Mouse (Mus musculus) myocyte (in vitro differentiated cells): ENCODE data around the gene Atox1. TPM values are rescaled to one million over a fixed set of nuclear protein-coding genes. Genes with fewer than 3 reads are reported as not detected.

Experiments used
- H3K27me3 ChIP-seq: one replicate; pipeline ENCODE4 v1.6.1; 2011; ENCODE audit not compliant: control insufficient read depth, insufficient read depth, insufficient read length
- H3K36me3 ChIP-seq: one replicate; pipeline ENCODE4 v1.6.1; 2011; ENCODE audit not compliant: control insufficient read depth, insufficient read depth
- H3K4me2 ChIP-seq: one replicate; pipeline ENCODE4 v1.6.1; 2011; ENCODE audit warnings: low read depth, control low read depth
- H3K4me3 ChIP-seq: one replicate; pipeline ENCODE4 v1.5.1; 2011; ENCODE audit warnings: mild to moderate bottlenecking, control low read depth, moderate library complexity
- H3K79me2 ChIP-seq: one replicate; pipeline ENCODE4 v1.6.1; 2011; ENCODE audit not compliant: control insufficient read depth, insufficient read depth
- H3ac ChIP-seq: one replicate; pipeline ENCODE4 v1.6.1; 2011; ENCODE audit not compliant: control insufficient read depth, insufficient read length
- CEBPB ChIP-seq: IDR thresholded peaks from 2 replicates; pipeline ENCODE4 v1.6.1; 2011; ENCODE audit warnings: mild to moderate bottlenecking, moderate library complexity; ENCODE audit not compliant: poor library complexity, insufficient read depth, severe bottlenecking
- E2F4 ChIP-seq: IDR thresholded peaks from one replicate; pipeline ENCODE4 v1.6.1; 2011; ENCODE audit warnings: mild to moderate bottlenecking, control low read depth, moderate library complexity; ENCODE audit not compliant: insufficient read depth
- MAX ChIP-seq: IDR thresholded peaks from one replicate; pipeline ENCODE4 v1.6.1; 2011; ENCODE audit warnings: low read depth, mild to moderate bottlenecking, control low read depth
- MYOD1 ChIP-seq, 3 experiments: IDR thresholded peaks; one replicate each; pipeline ENCODE4 v1.6.1; 2011; ENCODE audit warnings: control low read depth in 2 of 3, low read depth in 2 of 3, mild to moderate bottlenecking in 2 of 3, moderate library complexity in 1 of 3; ENCODE audit not compliant: insufficient read length in 2 of 3, control insufficient read depth in 1 of 3
- MYOG ChIP-seq, 3 experiments: IDR thresholded peaks; one replicate each; pipeline ENCODE4 v1.6.1; 2011; ENCODE audit warnings: control low read depth in 2 of 3, low read depth in 2 of 3, mild to moderate bottlenecking in 2 of 3; ENCODE audit not compliant: insufficient read length in 2 of 3, control insufficient read depth in 1 of 3, insufficient read depth in 1 of 3
- POLR2A ChIP-seq: IDR thresholded peaks from one replicate; pipeline ENCODE4 v1.6.1; 2011; ENCODE audit warnings: low read depth, mild to moderate bottlenecking, control low read depth, moderate library complexity; ENCODE audit not compliant: insufficient read length
- POLR2AphosphoS2 ChIP-seq: IDR thresholded peaks from one replicate; pipeline ENCODE4 v1.6.1; 2011; ENCODE audit warnings: low read depth, control low read depth; ENCODE audit not compliant: insufficient read length
- REST ChIP-seq: IDR thresholded peaks from one replicate; pipeline ENCODE4 v1.6.1; 2011; ENCODE audit warnings: mild to moderate bottlenecking, control low read depth, moderate library complexity; ENCODE audit not compliant: insufficient read depth, insufficient read length
- SRF ChIP-seq: IDR thresholded peaks from one replicate; pipeline ENCODE4 v1.6.1; 2011; ENCODE audit warnings: low read depth; ENCODE audit not compliant: control insufficient read depth, insufficient read length
- TCF12 ChIP-seq: IDR thresholded peaks from one replicate; pipeline ENCODE4 v1.6.1; 2011; ENCODE audit warnings: mild to moderate bottlenecking, control low read depth; ENCODE audit not compliant: poor library complexity, insufficient read depth, severe bottlenecking
- TCF3 ChIP-seq: IDR thresholded peaks from one replicate; pipeline ENCODE4 v1.6.1; 2011; ENCODE audit warnings: low read depth, control low read depth; ENCODE audit not compliant: insufficient read length
- USF1 ChIP-seq: IDR thresholded peaks from one replicate; pipeline ENCODE4 v1.6.1; 2011; ENCODE audit warnings: low read depth, mild to moderate bottlenecking, control low read depth, moderate library complexity
- polyA plus RNA-seq: library from polyadenylated mRNA; unstranded; fragments of >200 nt; fragmentation: generic; extraction: Trizol; gene quantifications from one replicate; pipeline ENCODE4 v1.2.1, GENCODE M21; 2012; ENCODE audit warnings: missing spikeins

Gene Atox1
- polyA plus RNA-seq, 1 experiment, result 264 TPM

DNA sequence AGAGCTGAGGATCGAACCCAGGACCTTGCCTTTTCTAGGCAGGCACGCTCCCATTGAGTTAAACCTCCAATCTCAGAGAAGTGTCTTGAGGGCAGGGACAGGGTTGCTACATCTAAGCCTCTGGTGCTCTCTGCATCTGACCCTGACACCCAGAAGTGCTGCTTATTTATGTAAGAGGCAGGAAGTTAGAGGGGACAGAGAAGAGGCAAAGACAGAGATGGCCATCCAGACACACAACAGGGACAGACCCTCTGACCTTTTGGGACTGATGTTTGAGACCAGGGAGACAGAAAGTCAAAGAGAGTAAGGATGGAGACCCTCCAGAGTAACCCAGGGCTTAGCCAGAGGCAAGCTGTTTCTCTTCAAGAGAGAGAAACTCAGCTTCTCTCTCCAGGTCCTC is 31.1 kb downstream of the Atox1 start:
- no peak overlapping the region for H3K4me3 ChIP-seq
- H3K36me3 ChIP-seq, result no peaks in the 10 kb centered on the region
- H3K4me2 ChIP-seq, result no peak overlapping the region
- no peak overlapping the region for H3ac ChIP-seq
- H3K79me2 ChIP-seq, result no peaks in the 10 kb centered on the region
- no peaks in the 10 kb centered on the region for H3K27me3 ChIP-seq
- no peak for TF ChIP-seq MAX
- no peak for TF ChIP-seq USF1
- TF ChIP-seq POLR2AphosphoS2, result no peak
- no peak for TF ChIP-seq E2F4
- TF ChIP-seq MYOG (IDR thresholded peaks at IDR 0.05; ENCODE audit: control insufficient read depth in 1 of 3, insufficient read depth in 1 of 3, insufficient read length in 2 of 3, low read depth in 2 of 3), result no peak
- TF ChIP-seq MYOD1 (IDR thresholded peaks at IDR 0.05; ENCODE audit: control insufficient read depth in 1 of 3, insufficient read length in 2 of 3, low read depth in 2 of 3), result no peak
- TF ChIP-seq POLR2A, result no peak
- no peak for TF ChIP-seq TCF12
- TF ChIP-seq CEBPB, result no peak
- no peak for TF ChIP-seq REST
- no peak for TF ChIP-seq TCF3
- TF ChIP-seq SRF, result no peak

DNA sequence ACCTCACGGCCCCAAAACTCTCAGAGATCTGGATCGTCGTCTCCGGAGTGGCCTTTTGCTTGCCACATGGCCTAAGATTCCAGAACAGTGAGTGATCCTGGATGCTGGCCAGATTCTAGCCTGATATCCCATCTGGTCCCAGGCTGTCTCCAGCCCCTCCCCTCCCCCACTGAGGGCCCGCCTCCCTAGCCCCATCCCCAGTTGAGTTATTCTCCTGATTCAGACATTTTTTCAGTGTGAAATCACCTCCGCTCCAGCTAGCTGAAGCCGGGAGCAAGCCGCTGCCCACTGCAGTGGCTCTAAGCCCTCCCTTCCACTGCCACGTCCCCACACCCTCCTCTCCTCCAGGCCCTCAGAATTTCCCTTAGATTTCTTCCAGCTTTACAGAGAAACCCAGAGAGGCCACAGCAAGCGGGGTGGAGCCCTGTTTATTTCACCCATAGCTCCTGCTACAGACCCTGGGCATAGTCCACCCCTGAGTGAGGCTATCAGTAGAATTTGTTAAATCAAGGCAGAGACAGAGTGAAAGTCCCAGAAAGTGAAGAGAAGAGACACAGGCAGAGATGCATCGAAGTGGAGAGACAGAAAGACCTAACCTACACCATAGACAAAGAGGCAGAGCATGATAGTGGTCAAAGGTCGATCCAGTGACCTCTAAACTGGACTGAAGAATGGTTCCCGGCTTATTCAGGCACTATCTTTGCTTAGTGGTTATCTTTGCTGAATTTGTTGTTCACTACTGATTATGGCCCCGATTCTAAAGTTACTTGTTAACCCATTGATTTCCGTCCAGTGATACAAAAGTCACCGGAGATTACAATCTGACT is 32.6 kb downstream of the Atox1 start:
- H3K4me2 ChIP-seq, result peak overlapping the region; percentile 63
- peak; percentile 79 for TF ChIP-seq USF1
- TF ChIP-seq MAX, result peak; percentile 83
- TF ChIP-seq POLR2AphosphoS2, result peak; percentile 76
- no peak for TF ChIP-seq REST
- TF ChIP-seq MYOD1 (IDR thresholded peaks at IDR 0.05; ENCODE audit: control insufficient read depth in 1 of 3, insufficient read length in 2 of 3, low read depth in 2 of 3), result peak in 1 of 3 experiments; percentile 33
- peak; percentile 66 for TF ChIP-seq POLR2A
- TF ChIP-seq TCF12, result peak; percentile 40
- TF ChIP-seq CEBPB, result no peak
- no peak for TF ChIP-seq MYOG (IDR thresholded peaks at IDR 0.05; ENCODE audit: control insufficient read depth in 1 of 3, insufficient read depth in 1 of 3, insufficient read length in 2 of 3, low read depth in 2 of 3)

DNA sequence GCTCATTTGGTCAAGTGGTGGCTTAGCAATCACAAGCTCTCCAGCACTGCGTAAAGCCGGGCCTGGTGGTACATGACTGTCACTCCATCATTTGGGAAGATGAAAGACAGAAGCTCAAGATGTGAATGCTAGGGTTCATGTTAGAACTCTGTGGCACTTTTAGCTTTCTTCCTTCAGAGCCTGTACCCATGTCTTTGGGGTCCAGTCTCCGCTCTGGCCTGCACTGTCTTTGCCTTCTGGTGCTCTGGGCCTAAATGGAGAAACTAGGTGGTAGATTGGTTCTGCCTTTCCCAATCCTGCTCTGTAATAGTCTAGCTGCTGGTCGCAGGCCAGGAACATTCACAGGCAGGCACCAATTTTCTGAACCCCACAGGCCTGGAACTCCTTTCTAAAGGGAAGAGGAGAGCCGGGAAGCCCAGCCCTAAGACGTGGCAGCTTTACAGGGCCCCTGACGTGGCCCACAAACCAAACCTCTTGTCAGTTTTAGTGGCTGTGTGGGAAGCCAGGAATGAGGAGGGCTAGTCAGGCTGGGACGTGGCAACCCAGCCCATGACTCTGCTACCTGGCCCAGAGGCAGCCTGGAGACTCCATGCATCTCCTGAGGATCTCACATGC is 36.2 kb downstream of the Atox1 start:
- Histone ChIP-seq H3K79me2 (no peaks in the 10 kb centered on the region), H3K4me3 (no peak overlapping the region), H3K36me3 (no peaks in the 10 kb centered on the region), H3K27me3 (no peaks in the 10 kb centered on the region), H3ac (no peak overlapping the region), H3K4me2 (peak overlapping the region; percentile 49)
- TF ChIP-seq POLR2A (peak; percentile 16), POLR2AphosphoS2 (no peak), E2F4 (no peak), TCF12 (no peak)

More for the DNA sequence above, 32.6 kb downstream of the Atox1 start:
- no peaks in the 10 kb centered on the region for H3K27me3 ChIP-seq
- no peak overlapping the region for H3ac ChIP-seq
- no peak overlapping the region for H3K4me3 ChIP-seq
- no peaks in the 10 kb centered on the region for H3K36me3 ChIP-seq
- no peaks in the 10 kb centered on the region for H3K79me2 ChIP-seq

DNA sequence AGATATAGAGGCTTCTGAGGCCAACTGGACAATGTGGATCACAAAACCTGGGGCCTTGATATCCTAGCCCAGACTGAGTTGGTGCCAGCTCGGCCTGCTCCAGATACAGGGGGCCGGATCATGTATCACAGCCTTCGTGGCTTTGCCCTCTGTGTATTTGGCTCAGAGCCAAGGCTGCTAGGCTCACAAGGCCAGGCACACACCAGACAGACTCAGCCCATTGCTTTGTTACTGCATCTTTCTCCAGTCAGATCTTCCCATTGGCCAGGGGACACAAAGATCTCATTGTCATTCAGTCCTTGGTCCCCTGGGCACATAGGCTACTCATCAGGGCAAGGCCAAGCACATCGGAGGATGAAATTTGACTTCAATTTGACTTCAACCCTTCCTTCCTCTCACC is 37.3 kb downstream of the Atox1 start:
- peak overlapping the region; percentile 49 for H3K4me2 ChIP-seq
- TF ChIP-seq MYOG (IDR thresholded peaks at IDR 0.05; ENCODE audit: control insufficient read depth in 1 of 3, insufficient read depth in 1 of 3, insufficient read length in 2 of 3, low read depth in 2 of 3) (no peak), TCF12 (no peak), TCF3 (no peak), MYOD1 (IDR thresholded peaks at IDR 0.05; ENCODE audit: control insufficient read depth in 1 of 3, insufficient read length in 2 of 3, low read depth in 2 of 3) (no peak), SRF (no peak), CEBPB (no peak), USF1 (no peak), MAX (no peak), POLR2A (no peak), REST (no peak), POLR2AphosphoS2 (no peak), E2F4 (no peak)
- H3ac ChIP-seq, result no peak overlapping the region
- H3K79me2 ChIP-seq, result peaks cover 9% of the 10 kb centered on the region
- no peaks in the 10 kb centered on the region for H3K27me3 ChIP-seq
- no peak overlapping the region for H3K4me3 ChIP-seq
- no peaks in the 10 kb centered on the region for H3K36me3 ChIP-seq

DNA sequence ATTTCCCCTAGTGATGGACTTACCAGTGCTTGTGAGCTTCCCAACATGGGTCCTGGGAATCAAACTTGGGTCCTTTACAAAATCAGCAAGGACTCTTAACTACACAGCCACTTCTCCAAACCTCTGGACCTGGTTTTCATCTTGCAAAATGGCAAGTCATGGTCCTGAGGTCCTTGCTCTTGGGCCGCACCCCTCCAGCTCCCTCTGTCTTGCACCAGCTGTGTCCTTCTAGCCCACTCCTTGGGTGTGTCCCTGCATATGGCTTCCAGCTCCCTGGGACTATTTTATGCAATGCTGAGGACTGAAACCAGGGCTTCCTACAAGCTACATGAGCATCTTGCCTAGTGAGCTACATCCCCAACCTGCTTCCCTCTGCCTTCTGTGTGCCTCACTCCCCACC is 38.1 kb downstream of the Atox1 start, which contains the start of gene Sparc:
Sparc (minus strand) TSS at position 206 of the 400 bp plus-strand sequence.
- H3K27me3 ChIP-seq, result no peaks in the 10 kb centered on the region
- no peak within 1 kb of the TSS for H3K4me3 ChIP-seq
- TF ChIP-seq E2F4, result no peak
- TF ChIP-seq MAX, result no peak
- TF ChIP-seq POLR2AphosphoS2, result no peak
- TF ChIP-seq MYOG (IDR thresholded peaks at IDR 0.05; ENCODE audit: control insufficient read depth in 1 of 3, insufficient read depth in 1 of 3, insufficient read length in 2 of 3, low read depth in 2 of 3), result no peak
- H3K4me2 ChIP-seq, result peak within 1 kb of the TSS; percentile 49
- no peak within 1 kb of the TSS for H3ac ChIP-seq
- H3K36me3 ChIP-seq, result no peaks in the 10 kb centered on the region
- H3K79me2 ChIP-seq, result peaks cover 17% of the 10 kb centered on the region
